Mouse (Mus musculus) embryonic facial prominence, embryonic 14.5 days (tissue): Measurements from ENCODE around the gene Adh6b. TPM values are rescaled to one million over a fixed set of nuclear protein-coding genes. Genes with fewer than 3 reads are reported as not detected.

Source experiments
- polyA plus RNA-seq: library from polyadenylated mRNA; unstranded; fragments of >200 nt; fragmentation: Nextera tagmentation; extraction: Ambion mirVana; gene quantifications from 2 replicates; pipeline ENCODE4 v1.2.1, GENCODE M21; 2014

The Adh6b gene
- polyA plus RNA-seq, 1 experiment from 2014 or later: 0.51 TPM

Other genes with a start within 250 kb of the Adh6b start
- 10.7 and 11.2 TPM in 2 replicates for gene Trmt10a, start 198.3 kb upstream of the Adh6b start, polyA plus RNA-seq
- gene Mttp, start 196.8 kb upstream of the Adh6b start, polyA plus RNA-seq: 6.3 TPM in 2 replicates
- 0.21 TPM in 1 of 2 replicates, not detected in the other for gene 4930579F01Rik, start 147.9 kb upstream of the Adh6b start, polyA plus RNA-seq
- 4.8 and 5.2 TPM in 2 replicates for gene Adh7, start 124.0 kb upstream of the Adh6b start, polyA plus RNA-seq
- gene Adh1, start 80.8 kb upstream of the Adh6b start, polyA plus RNA-seq: 24.2 and 25.6 TPM in 2 replicates
- gene Adh6a, start 28.5 kb upstream of the Adh6b start, polyA plus RNA-seq: 0.17 TPM in 1 of 2 replicates, not detected in the other
- not detected in 2 replicates for gene Adh4, start 73.7 kb downstream of the Adh6b start, polyA plus RNA-seq
- 169 and 181 TPM in 2 replicates for gene Adh5, start 101.3 kb downstream of the Adh6b start, polyA plus RNA-seq
- gene Metap1, start 147.7 kb downstream of the Adh6b start, polyA plus RNA-seq: 45.8 and 46.4 TPM in 2 replicates
- 333 and 352 TPM in 2 replicates for gene Eif4e, start 184.4 kb downstream of the Adh6b start, polyA plus RNA-seq